Mouse (Mus musculus): ENCODE measurements around the gene Dpp6.

The Dpp6 gene

GRCm38 (mm10) chr5:27544816-27545270, 727.8 kb downstream of the Dpp6 start:
- peak; percentile 22 for DNase-seq (ENCODE audit: low spot score)

GRCm38 (mm10) chr5:27549291-27549690, 732.3 kb downstream of the Dpp6 start:
- DNase-seq (ENCODE audit: low spot score): no peak

- DNase-seq (ENCODE audit: low spot score): no peak
Observed at GRCm38 (mm10) chr5:27565700-27566099, 748.7 kb downstream of the Dpp6 start.

GRCm38 (mm10) chr5:27587970-27588758, 771.2 kb downstream of the Dpp6 start:
- DNase-seq (ENCODE audit: low spot score): no peak

GRCm38 (mm10) chr5:27604132-27604531, 787.1 kb downstream of the Dpp6 start:
- DNase-seq (ENCODE audit: low spot score): no peak

- peak; percentile 25 for DNase-seq (ENCODE audit: low spot score)
Observed at GRCm38 (mm10) chr5:27615769-27616168, 798.8 kb downstream of the Dpp6 start.

GRCm38 (mm10) chr5:27621811-27622210, 804.8 kb downstream of the Dpp6 start:
- no peak for DNase-seq (ENCODE audit: low spot score)

- DNase-seq (ENCODE audit: low spot score): no peak
Observed at GRCm38 (mm10) chr5:27623876-27624275, 806.9 kb downstream of the Dpp6 start.

GRCm38 (mm10) chr5:27632151-27632550, 815.1 kb downstream of the Dpp6 start:
- DNase-seq (ENCODE audit: low spot score): no peak

- no peak for DNase-seq (ENCODE audit: low spot score)
Observed at GRCm38 (mm10) chr5:27635941-27636340, 818.9 kb downstream of the Dpp6 start.

- DNase-seq (ENCODE audit: low spot score): no peak
Observed at GRCm38 (mm10) chr5:27641876-27642275, 824.9 kb downstream of the Dpp6 start.

- no peak for DNase-seq (ENCODE audit: low spot score)
Observed at GRCm38 (mm10) chr5:27651879-27652814, 835.1 kb downstream of the Dpp6 start.

GRCm38 (mm10) chr5:27656101-27656500, 839.1 kb downstream of the Dpp6 start:
- DNase-seq (ENCODE audit: low spot score): no peak

GRCm38 (mm10) chr5:27657672-27658071, 840.7 kb downstream of the Dpp6 start:
- DNase-seq (ENCODE audit: low spot score): no peak

- DNase-seq (ENCODE audit: low spot score): no peak
Observed at GRCm38 (mm10) chr5:27658165-27658564, 841.2 kb downstream of the Dpp6 start.

- DNase-seq (ENCODE audit: low spot score): no peak
Observed at GRCm38 (mm10) chr5:27658569-27658968, 841.6 kb downstream of the Dpp6 start.

- DNase-seq (ENCODE audit: low spot score): no peak
Observed at GRCm38 (mm10) chr5:27659019-27659418, 842.0 kb downstream of the Dpp6 start.

- no peak for DNase-seq (ENCODE audit: low spot score)
Observed at GRCm38 (mm10) chr5:27659781-27660180, 842.8 kb downstream of the Dpp6 start.

GRCm38 (mm10) chr5:27664111-27664510, 847.1 kb downstream of the Dpp6 start:
- DNase-seq (ENCODE audit: low spot score): no peak

GRCm38 (mm10) chr5:27671487-27671886, 854.5 kb downstream of the Dpp6 start:
- DNase-seq (ENCODE audit: low spot score): no peak

GRCm38 (mm10) chr5:27677247-27677666, 860.3 kb downstream of the Dpp6 start:
- DNase-seq (ENCODE audit: low spot score): peak; percentile 41

GRCm38 (mm10) chr5:27679151-27679550, 862.1 kb downstream of the Dpp6 start:
- no peak for DNase-seq (ENCODE audit: low spot score)

GRCm38 (mm10) chr5:27680476-27680875, 863.5 kb downstream of the Dpp6 start:
- no peak for DNase-seq (ENCODE audit: low spot score)

Data from layer of hippocampus, adult 9-10 months (tissue).